Mouse (Mus musculus) heart, embryonic 15.5 days (tissue): ENCODE data around the gene Vmn2r105. TPM values are rescaled to one million over a fixed set of nuclear protein-coding genes. Genes with fewer than 3 reads are reported as not detected.

ENCODE experiments used
- ATAC-seq: fragments of 200-750 bp; cut with Nextera tagmentation; replicated peaks from 2 replicates; pipeline ENCODE4 v1.8.0; 2017; ENCODE audit warnings: low read depth, moderate TSS enrichment; ENCODE audit not compliant: insufficient number of reproducible peaks, insufficient read depth, low FRiP score
- H3K27ac ChIP-seq: fragments of 300-500 bp; sonication (generic); 2 replicates; pipeline ENCODE4 v1.5.1; 2015; ENCODE audit warnings: mild to moderate bottlenecking, inconsistent platforms
- H3K27me3 ChIP-seq: fragments of 300-500 bp; sonication (generic); 2 replicates; pipeline ENCODE4 v1.6.1; 2015; ENCODE audit warnings: inconsistent platforms
- H3K36me3 ChIP-seq: fragments of 300-500 bp; sonication (generic); 2 replicates; pipeline ENCODE4 v1.6.1; 2015; ENCODE audit warnings: mild to moderate bottlenecking, inconsistent platforms
- H3K4me1 ChIP-seq: fragments of 300-500 bp; sonication (generic); replicated peaks from 2 replicates; pipeline ENCODE4 v1.6.1; 2015; ENCODE audit warnings: inconsistent platforms
- H3K4me2 ChIP-seq: fragments of 300-500 bp; sonication (generic); 2 replicates; pipeline ENCODE4 v1.6.1; 2015; ENCODE audit warnings: inconsistent platforms, mild to moderate bottlenecking, moderate library complexity
- H3K4me3 ChIP-seq: fragments of 300-500 bp; sonication (generic); 2 replicates; pipeline ENCODE4 v1.5.1; 2015; ENCODE audit warnings: mild to moderate bottlenecking, inconsistent platforms
- H3K9ac ChIP-seq: fragments of 300-500 bp; sonication (generic); 2 replicates; pipeline ENCODE4 v1.6.1; 2015; ENCODE audit warnings: mild to moderate bottlenecking, inconsistent platforms
- H3K9me3 ChIP-seq: fragments of 300-500 bp; sonication (generic); replicated peaks from 2 replicates; pipeline ENCODE4 v1.6.1; 2016; ENCODE audit warnings: inconsistent platforms
- WGBS: fragments of 180-500 bp; shearing (Covaris S2); methylation state at CpG from one replicate; pipeline ENCODE4 v1.1.7; 2015; ENCODE audit warnings: mixed read lengths; 5-methylcytosine and 5-hydroxymethylcytosine counted together
- polyA plus RNA-seq: library from polyadenylated mRNA; unstranded; fragments of >200 nt; fragmentation: Nextera tagmentation; extraction: Ambion mirVana; gene quantifications from 2 replicates; pipeline ENCODE4 v1.2.1, GENCODE M21; 2015

The Vmn2r105 gene
- not detected in 2 replicates for polyA plus RNA-seq

- 72% methylated on average over 2 of the region's 2 CpGs for WGBS
- Histone ChIP-seq H3K4me3 (no peak within 1 kb of the TSS), H3K4me2 (no peak within 1 kb of the TSS), H3K9me3 (0 out of 2 replicates have a peak, but pooled peaks cover 3% of the 10 kb centered on the region), H3K36me3 (no peaks in the 10 kb centered on the region), H3K27ac (no peak within 1 kb of the TSS), H3K27me3 (no peaks in the 10 kb centered on the region), H3K4me1 (no peaks in the 10 kb centered on the region), H3K9ac (no peak within 1 kb of the TSS)
- no peak for ATAC-seq
Observed at GRCm38 (mm10) chr17:20234952-20235351, at the start of gene Vmn2r105. Gene Vmn2r105, minus strand, starts transcription at chr17:20235052.

- peaks cover 6% of the 10 kb centered on the region; the same call in 1 of the 2 replicates for H3K9me3 ChIP-seq
- 61% methylated on average over 4 of the region's 4 CpGs for WGBS
- H3K36me3 ChIP-seq, result no peaks in the 10 kb centered on the region
- H3K4me3 ChIP-seq, result no peak overlapping the region
- ATAC-seq, result no peak
- H3K4me1 ChIP-seq, result no peaks in the 10 kb centered on the region
- no peak overlapping the region for H3K9ac ChIP-seq
- no peaks in the 10 kb centered on the region for H3K27me3 ChIP-seq
- H3K4me2 ChIP-seq, result no peak overlapping the region
- H3K27ac ChIP-seq, result no peak overlapping the region
Observed at GRCm38 (mm10) chr17:20255522-20255921, 20.7 kb upstream of the Vmn2r105 start.

GRCm38 (mm10) chr17:20182997-20183396, 51.9 kb downstream of the Vmn2r105 start, which contains the start of gene Fpr-rs6:
Gene Fpr-rs6, minus strand, starts transcription at chr17:20183097.
- H3K4me3 ChIP-seq, result no peak within 1 kb of the TSS
- H3K27me3 ChIP-seq, result no peaks in the 10 kb centered on the region
- ATAC-seq, result no peak
- no peak within 1 kb of the TSS for H3K4me2 ChIP-seq
- H3K9ac ChIP-seq, result no peak within 1 kb of the TSS
- H3K36me3 ChIP-seq, result no peaks in the 10 kb centered on the region
- 0 out of 2 replicates have a peak, but pooled peaks cover 2% of the 10 kb centered on the region for H3K9me3 ChIP-seq
- no peaks in the 10 kb centered on the region for H3K4me1 ChIP-seq
- H3K27ac ChIP-seq, result no peak within 1 kb of the TSS

Other genes starting within 250 kb of the Vmn2r105 start
- gene Vmn2r104, start 186.7 kb downstream of the Vmn2r105 start, polyA plus RNA-seq, result not detected in 2 replicates
- not detected in 2 replicates for gene Fpr-rs7, start 120.8 kb downstream of the Vmn2r105 start, polyA plus RNA-seq
- gene Fpr-rs6, start 52.0 kb downstream of the Vmn2r105 start, polyA plus RNA-seq, result not detected in 2 replicates
- gene Vmn2r106, start 50.5 kb upstream of the Vmn2r105 start, polyA plus RNA-seq, result not detected in 2 replicates
- gene Vmn2r107, start 110.2 kb upstream of the Vmn2r105 start, polyA plus RNA-seq, result not detected in 2 replicates
- not detected in 2 replicates for gene Vmn1r224, start 179.1 kb upstream of the Vmn2r105 start, polyA plus RNA-seq
- not detected in 2 replicates for gene Vmn2r108, start 246.3 kb upstream of the Vmn2r105 start, polyA plus RNA-seq